Mouse (Mus musculus): ENCODE results near the gene Plac8.

Plac8 gene

DNA sequence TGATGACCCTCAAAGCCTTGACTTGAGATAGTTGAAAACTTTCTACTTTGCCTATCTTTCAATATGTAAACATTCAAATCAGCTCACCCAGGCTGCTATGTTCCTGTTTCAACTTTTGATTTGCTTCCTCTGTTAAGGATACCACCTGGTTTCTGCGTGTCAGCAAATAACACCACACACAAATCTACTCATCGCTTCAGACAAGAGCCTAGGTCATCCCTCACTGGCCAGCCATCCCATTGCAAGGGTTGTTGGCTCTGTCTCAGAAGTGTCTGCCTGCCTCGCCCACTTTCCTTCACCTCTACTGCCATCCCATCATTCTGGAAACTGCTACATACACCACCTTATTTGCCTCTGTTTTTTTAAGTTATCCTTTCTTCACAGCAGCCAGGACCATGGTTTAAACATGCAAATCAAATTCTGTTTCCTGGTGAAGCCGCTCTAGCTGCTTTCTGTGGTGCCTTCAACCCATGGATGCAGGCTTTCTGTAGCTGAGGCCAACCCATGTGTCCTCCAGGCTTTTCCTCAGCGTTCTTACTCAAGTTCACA is 6.9 kb upstream of the Plac8 start:
- DNase-seq, result no peak

DNA sequence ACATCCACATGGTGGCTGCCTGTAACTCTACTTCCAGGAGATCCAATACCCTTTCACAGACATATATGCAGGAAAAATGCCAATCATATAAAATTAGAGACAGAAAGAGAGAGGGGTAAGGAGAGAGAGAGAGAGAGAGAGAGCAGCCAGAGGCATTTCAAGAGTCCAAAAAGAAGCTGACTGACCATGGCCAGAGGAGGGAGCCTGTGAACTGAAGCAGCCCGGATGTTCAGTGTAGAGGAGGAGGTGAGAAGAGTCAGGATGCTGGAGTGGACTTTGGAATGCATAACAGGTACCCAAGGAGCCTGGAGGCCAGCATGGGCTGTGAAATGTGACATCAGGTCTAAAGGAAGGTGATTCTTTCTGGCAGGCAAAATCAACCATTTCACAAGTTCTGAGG is 2.7 kb upstream of the Plac8 start:
- no peak for DNase-seq

DNA sequence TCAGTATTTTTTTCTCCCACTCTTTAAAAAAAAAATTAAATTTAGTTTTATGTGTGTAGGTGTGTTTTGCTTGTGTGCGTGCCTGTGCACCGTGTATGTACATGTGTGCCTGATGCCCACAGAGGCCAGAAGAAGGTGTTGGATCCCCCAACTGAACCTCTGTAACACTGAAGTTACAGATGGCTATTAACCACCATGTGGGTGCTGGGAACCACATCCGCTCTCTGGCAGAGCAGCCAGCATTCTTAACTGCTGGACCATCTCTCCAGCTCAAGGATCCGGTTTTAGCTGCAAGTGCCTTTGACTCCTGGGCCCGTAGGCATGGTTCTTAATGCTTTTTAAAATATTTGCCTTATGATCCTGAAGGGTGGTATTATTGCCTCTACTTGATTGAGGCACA is 1.2 kb upstream of the Plac8 start:
- no peak for DNase-seq

DNA sequence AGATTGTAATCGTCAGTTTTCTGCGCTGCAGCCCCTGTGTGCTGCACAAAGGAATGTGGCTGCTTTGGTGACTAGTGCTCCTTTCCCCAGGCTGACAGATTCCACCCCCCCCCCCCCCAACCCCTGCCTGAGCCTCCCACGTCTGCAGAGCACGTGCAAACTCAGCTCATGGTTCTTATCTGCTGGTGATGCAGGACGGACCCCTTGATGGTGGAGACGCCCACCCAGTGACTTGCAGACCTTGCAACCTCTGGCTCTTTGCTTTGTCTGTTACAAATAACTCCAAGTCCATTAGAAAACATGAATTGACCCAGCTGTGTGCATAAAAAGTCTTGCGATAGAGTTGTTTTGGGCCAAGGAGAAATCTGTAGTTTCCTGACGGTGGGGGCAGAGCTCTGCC is 1.3 kb downstream of the Plac8 start:
- DNase-seq, result no peak

DNA sequence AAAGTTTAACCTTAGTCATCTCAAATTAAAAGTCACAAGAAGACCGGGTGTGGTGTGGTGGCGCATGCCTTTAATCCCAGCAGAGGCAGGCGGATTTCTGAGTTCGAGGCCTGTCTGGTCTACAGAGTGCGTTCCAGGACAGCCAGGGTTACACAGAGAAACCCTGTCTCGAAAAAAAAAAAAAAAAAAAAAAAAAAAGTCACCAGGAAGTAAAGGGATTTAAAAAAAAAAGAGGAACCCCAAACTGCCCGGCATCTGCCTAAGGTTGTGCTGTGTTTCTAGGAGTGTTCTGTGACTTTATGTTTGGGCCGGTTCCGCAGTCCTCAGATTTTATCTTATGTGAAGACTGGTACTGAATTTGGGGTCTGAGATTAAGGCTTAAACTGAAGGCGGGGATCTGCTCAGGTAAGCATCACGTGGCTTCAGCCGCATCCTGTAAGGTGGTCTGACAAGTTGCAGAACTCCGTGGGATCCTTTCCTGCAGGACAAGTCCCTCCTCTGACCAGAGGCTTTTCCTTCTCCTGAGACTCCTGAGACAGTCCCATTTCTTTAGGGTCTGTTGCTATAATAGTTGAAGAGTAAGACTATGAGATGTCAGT is 1.9 kb downstream of the Plac8 start:
- DNase-seq, result no peak

DNA sequence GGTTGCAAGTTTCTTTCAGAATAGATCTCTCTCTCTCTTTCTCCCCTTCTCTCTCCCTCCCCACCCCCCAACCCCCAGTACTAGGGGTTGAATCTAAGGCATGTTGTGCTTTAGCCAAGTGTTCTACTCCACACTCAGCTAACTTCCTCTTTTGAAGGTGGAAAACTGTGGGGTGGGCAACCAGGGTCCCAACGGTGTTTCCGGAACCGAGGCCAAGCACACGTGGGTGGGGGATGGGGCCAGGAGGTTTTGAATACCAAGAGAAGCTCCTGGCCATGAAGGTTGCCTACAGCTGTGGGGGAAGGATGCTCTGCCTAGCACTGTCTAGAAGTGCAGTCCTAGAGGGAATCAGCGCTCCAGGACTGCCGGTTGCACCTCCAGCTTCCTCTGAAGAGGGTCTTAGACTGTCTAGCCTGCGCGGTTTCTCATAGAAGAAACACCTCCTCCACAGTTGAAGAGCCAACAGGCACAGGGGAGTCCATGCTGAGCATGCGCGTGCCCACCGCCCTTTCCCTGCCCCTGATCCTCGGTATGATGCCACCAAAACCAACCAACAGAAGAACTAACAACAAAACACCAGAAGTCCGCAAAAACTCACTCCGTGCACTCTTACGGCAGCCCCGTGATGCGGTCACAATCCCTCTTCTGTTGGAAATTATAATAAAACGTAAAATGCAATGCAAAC is 2.7 kb downstream of the Plac8 start:
- no peak for DNase-seq

DNA sequence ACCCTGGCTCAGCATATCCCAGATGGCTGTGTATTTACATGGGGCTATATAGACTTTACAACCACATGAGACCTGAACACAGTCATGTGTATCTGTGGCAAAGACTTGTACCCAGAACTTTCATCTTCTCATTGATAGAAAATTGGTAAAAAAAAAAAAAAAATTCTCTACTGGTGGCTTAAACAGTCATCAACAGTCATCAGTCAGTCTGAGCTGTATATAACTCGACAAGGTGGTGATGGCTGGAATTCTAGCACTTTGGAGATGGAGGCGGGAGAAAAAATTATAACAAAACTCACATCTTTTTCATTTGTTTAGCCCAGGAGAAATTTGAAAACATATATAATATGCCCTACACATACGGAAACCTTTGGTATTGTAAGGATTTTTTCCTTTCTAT is 3.2 kb downstream of the Plac8 start:
- no peak for DNase-seq

DNA sequence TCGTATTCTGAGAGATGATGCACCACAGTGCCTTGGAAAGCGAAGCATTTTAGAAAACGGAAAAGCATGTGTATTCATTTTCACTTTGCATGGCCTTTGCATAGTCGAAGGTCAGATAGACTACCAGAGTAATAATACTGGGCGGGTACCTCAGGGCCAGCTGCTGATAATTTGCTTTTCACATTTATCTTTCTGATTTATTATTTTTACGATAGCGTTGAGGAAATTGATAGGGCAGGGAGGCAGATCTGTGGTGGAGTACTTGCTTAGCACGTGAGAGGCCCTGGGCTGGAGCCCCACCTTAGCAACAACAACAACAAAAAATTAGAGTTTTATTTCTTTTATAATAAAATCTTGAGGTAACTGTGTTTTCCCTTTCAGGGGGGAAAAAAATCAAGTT is 3.9 kb downstream of the Plac8 start:
- no peak for DNase-seq

DNA sequence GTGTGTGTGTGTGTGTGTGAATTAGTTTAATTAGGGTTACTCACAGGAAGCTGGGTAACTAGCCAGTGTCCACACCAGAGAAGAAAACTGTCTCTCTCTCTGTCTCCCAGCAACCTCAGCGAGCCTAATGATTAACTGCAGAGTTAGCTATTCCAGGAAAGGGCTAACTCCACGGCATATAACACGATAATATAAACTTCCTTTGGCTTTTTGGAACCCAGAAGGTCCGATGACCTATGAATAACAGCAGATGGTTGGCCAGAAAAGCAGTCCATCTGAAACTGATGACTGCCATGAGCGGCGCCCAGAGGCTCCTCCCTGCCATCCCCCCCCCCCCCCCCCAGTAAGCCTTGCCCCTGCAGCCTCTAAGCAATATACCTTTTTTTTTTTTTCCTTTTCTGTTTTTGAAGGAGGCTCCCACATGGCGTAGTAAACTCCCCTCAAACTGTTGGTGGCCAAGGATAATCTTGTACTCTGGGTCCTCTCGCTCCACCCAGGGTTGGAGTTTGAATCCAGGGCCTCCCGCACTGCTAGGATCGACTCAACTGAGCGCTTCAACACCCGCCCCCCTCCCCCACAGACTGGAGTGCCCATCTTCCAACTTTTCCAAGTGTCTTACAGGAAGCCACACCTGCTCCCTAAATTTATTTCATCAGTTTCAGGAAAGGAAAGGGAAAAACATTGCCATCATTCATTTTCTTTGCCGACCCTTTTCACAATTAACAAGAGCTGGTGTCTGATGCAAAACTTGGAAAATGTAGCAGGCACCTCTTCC is 4.6 kb downstream of the Plac8 start:
- peak; percentile 68 for DNase-seq

DNA sequence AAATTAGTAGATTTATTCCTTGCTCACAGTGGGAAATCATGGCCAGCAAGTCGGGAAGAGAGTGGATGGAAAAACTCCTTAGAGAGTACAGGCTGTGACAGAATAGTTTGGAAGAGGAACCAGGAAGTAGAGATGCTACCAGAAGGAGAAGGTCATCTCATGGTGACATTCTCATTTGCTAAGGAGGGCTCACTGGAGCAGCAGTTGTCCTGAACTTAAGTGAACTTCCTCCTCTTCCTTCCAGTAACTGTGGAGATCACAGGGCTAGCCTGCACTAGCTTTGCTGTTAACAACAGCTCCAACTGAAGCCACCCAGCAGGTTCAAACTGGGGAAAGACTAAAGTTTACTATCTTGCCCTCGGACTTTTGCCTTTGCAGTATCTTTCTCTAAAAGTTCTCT is 5.2 kb downstream of the Plac8 start:
- DNase-seq, result peak; percentile 27

DNA sequence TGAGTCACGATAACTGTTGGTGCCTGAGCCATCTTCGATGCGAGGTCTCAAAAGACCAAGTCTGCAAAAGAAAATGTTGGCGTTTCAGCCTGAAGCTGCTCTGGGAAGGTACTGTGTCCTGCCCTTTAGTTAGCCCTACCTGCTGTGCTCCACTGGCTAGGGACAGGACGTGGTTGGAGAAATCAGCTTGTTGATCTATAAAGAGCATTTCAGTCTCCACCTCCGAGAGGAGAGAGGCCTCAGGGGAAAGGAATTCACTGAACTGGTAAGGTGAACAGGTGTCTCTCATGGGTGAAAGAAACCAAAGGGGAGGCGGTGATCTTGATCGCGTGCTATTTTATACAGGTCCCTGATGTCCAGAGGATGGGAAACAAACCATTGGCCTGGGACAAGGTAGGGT is 9.3 kb downstream of the Plac8 start:
- DNase-seq, result no peak

DNA sequence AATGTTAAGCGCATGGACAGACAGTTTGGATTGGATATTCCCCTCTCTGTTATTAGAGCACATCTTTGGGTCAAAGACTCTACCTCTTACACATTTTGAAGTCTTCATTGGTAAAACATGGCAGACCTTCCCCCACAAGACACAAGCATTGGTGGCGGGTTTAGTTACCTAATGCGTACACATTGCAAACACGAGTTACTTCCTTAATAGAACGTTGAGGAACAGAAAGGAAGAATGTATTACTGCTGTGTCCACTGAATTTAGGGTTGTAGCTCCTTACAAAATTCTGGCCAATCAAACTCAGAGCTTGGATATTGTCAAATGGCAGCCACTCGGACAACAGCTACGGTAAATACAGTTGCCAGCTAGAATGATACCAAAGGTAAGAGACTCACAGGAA is 12.7 kb downstream of the Plac8 start:
- DNase-seq, result no peak

DNA sequence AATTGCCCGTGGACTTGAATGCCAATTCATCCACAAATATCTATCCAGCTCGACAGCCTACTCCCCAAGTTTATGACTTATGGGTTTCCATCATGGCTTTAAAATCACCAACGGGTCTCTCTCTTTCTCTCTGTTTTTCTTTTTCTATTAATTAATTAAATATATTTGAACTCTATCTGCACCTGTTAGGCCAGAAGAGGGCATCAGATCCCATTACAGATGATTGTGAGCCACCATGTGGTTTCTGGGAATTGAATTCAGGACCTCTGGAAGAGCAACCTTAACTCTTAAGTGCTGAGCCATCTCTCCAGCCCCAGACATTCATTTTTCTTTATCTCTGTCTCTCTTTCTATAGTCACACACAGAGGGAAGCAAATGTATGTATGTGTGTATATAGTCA is 13.3 kb downstream of the Plac8 start:
- no peak for DNase-seq

DNA sequence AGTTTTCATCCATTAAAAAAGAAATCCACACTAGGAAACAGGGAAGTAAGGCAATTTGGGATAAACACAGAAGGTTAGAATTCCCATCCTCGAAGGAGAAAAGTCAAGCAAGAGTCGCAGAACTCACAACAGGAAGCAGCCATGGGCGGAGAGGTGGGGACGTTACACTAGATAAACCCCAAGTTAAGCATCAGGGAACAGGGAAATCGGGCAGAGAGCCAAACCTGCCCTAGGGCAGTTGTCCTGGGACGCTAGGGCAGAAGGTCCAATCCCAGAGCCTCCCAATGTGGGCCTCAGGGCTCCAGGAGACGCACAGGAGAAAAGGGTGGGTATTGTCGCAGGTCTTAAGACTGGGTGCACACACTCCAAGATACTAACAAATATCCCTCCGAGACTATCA is 14.5 kb downstream of the Plac8 start:
- DNase-seq, result peak; percentile 27

DNA sequence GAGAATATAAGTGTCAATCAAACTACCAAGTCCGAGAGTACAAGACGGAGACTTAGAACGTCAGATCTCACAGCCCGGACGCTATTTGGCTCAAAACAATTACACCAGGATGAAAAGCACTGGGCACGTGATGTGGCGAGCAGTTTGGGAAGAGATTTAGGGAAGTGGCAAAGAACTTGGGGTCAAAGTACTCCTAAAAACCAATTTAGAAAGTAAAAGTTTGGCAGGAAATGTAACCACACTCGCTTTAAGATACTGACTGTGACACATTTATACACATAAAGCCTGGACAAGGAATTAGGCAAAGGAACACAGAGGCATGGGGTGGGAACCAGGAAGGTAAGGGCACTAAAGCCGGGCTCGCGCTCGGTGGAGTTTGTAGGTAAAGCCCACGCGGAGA is 15.0 kb downstream of the Plac8 start:
- no peak for DNase-seq

DNA sequence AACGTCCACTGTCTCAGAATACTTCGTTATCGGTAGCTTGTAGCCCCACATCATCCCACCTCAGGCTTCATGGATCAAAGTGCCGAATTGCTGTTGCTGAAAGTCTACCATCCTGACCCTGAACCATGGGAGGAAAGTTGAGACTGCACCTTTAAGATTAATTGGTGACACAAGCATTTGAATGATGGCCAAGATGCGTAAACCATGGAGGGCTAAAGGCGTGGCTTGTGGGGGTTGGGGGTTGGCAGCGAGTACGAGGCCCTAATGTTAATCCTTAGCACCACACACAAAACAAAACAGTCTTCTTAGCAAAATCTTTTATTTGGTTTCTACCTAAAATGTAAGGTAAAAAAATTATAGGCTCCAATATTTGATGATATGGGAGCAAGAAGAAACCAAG is 18.6 kb downstream of the Plac8 start:
- DNase-seq, result no peak

DNA sequence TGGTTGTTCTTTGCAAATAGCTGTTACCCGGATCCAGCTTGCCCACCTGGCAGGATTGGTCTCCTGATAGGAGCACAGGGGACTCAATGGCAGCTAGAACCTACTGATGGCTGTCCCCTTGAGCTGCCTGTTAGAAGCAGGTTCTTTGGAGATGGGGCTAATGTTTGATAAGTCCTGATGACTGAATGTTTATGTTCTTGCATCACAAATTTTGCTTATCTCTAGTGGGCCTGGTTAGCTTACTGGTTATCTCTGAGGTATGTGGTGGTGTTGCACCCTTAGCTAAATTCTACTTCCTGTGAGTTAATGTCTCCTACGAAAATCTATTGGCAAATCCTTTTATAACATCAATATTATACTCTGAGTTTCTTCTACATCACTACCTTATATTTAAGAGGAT is 20.1 kb downstream of the Plac8 start:
- DNase-seq, result no peak

DNA sequence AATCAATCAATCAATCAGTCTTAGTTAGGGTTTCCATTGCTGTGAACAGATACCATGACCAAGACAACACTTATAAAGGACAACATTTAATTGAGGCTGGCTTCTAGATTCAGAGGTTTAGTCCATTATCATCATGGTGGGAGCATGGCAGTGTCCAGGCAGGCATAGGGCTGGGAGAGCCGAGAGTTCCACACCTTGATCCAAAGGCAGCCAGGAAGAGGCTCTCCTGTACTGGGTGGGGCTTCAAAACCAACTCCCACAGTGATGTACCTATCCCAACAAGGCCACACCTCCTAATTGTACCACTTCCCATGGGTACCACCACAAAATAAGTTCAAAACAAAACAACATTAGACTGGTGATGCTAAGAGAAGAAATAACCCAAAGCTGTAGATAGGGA is 21.9 kb downstream of the Plac8 start:
- no peak for DNase-seq

DNA sequence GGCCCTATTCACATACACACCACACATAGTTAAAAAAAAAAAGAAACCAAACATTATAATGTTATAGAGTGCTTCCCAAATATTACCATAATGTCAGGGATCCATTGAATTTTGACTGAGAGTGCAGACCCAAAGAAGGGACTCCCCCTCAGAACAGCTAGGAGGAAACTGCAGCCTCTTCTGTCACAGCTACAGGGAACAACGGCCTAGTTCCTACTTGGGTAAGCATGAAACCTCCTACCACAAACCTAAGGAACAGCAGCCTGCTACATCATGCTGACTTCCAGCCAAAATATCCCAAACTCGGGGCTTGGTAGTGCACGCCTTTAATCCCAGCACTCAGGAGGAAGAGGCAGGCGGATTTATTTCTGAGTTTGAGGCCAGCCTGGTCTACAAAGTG is 22.7 kb downstream of the Plac8 start:
- no peak for DNase-seq

DNA sequence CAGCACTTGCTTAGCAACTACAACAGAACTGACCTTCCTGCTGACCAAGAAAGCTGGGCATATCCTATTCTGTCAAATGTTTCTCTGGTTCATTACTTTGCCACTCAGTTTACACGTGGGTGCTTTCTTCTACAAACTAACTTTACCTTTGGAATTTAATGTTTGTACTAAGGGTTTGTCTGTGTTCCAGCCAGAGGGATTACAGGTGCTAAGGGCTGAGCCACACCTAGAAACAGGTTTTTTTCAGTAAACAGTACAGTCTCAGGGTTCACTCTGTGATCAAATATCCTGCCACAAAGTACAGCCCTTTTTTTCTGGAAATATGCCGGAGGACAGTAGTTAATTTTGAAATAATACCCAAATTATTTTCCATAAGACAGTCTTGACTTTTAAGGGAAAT is 23.8 kb downstream of the Plac8 start:
- no peak for DNase-seq

DNA sequence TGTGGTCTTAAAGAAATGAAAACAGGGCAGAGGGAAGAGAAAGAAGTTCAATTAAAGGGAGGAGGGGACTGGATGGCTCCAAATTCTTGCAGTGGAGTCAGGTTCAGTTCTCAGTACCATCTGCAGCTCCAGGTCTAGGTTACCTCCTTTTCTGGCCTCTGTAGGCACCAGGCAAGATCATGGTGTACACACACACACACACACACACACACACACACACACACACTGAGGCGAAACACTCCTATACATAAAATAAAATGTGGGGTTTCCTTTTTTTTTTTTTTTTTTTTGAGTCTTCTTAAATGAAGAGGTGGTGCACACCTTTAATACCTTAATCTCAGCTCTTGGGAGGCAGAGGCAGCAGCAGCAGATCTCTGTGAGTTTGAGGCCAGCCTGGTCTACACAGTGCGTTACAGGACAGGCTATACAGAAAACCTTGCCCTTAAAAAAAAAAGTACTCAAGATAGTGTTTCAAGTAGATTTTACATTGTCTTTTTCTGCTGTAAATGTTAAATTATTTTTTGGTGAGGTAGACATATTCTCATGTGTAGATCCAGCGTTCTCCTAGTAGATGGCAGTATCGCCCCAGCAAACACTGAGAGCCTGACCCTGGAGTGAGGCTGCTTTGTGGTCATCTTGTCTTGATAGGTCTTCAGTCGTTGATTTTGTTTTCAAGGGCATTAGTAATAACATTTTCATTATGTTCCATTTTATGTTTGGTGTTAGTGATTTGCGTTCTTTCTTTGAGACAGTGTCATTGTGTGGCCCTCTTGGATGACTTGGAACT is 25.6 kb downstream of the Plac8 start:
- DNase-seq, result no peak

DNA sequence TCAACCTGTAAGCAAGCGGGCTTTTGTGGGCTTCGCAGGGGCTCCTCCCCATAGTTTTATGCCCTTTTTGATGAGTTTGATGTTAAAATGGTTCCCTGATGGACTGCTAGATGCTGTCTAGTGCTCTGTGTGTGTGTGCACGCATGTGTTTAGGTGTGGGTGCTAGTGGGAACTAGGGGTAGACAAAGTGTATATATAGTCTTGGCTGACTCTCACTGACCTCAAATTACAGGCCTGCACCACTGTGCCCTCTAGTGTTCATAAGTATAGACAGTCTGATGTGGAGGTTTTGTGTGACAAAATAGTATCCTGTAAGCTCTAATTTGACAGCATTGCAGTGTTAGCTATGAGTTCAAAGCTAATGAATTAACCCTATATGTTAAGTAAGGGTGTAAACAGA is 35.4 kb downstream of the Plac8 start:
- DNase-seq, result no peak

DNA sequence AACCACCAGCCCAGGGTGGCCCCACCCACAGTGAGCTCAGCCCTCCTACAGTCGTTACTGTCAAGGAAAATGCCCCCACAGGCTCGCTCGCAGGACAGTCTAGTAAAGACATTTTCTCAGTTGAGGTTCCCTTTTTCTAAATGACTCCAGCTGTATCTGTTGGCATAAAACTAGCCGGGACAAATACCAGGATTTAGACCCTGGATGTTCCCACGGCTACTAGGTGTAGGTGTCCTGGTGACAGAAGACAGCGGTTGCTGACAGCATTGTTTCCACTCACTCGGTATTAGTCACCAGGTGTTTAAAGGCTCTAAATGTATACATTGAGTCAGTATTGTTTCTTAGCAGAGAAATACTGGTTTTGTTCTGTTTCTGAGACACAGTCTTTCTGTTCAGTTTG is 36.2 kb downstream of the Plac8 start:
- DNase-seq, result no peak
